Mouse (Mus musculus): ENCODE measurements around the gene Zfp655.
A peak's percentile ranks its signal among the peaks of the same experiment; 100 is the strongest.
"Not testable (repeated sequence)": the region's sequence is repeated elsewhere in the genome, so short reads cannot be mapped to it uniquely, and the experiment has no call there.

Gene Zfp655

DNA sequence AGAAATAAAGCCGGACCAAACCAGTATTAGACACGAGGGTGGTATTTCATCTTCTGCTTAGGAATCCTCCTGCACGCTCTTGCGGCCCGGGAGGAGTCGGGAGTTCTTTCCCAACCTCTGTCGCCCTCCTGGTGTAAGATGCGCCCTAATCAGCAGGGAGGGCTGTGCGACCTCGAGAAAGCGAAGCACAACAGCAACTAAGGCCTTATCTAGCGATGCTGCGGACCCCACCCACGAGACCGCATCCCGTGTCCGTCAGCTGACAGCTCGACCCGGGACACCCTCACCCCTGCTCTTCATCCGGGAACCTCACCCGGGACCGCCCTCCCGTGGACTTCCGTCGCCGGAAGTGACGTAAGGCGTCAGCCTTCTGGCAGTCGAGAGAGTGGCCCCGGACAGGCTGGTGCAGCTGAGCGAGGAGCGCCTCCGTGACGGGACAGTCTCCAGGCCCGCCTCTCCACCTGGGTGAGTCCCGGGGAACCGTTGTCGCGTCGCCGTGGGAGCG is at the start of gene Zfp655:
Gene Zfp655, plus strand, starts transcription at position 349 of the 505 bp plus-strand sequence.
- DNase-seq (ENCODE audit: extremely low spot score, low read depth, low spot score) = peak; percentile 83

DNA sequence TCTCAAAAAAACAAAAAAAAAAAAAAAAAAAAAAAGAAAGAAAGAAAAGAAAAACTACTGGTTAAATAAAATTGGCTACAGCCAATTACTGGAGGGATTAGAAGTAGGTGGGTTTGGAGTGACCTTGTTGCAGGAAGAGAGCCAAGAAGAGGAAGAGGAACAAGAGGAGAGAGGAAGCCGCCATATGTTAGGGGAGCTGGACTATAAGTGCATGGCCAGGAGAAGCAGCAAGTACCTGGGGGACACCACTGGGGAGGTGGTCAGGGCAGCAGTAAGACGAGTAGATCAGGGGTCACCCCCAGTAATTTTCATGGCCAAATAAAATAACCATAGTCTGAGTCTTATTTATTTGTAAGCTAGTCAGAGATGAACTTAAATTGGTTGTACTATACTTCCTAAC is 46.3 kb upstream of the Zfp655 start:
- no peak for DNase-seq (ENCODE audit: extremely low spot score, low read depth, low spot score)

DNA sequence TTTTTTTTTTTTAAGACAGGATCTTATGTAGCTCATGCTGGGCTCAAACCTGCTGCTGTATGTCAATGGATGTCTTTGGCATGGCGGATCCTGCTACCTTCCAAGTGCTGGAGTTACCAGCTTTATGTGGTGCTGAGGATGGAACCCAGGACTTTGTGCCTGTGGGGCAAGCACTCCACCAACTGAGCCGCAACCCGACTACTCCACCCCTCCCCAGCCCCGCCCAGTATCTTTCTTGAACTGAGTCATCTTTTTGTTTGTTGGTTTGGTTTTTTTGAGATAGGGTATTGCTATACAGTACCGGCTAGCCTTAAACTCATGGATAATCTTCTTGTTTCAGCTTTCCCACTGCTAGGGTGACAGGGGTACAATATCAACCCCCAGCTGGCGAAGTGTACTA is 42.1 kb upstream of the Zfp655 start:
- no peak for DNase-seq (ENCODE audit: extremely low spot score, low read depth, low spot score)

- DNase-seq (ENCODE audit: extremely low spot score, low read depth, low spot score) = no peak
Measured at GRCm38 (mm10) chr5:145190373-145190772, 41.1 kb upstream of the Zfp655 start.

GRCm38 (mm10) chr5:145190875-145191798 is 40.4 kb upstream of the Zfp655 start:
- no peak for DNase-seq (ENCODE audit: extremely low spot score, low read depth, low spot score)

DNA sequence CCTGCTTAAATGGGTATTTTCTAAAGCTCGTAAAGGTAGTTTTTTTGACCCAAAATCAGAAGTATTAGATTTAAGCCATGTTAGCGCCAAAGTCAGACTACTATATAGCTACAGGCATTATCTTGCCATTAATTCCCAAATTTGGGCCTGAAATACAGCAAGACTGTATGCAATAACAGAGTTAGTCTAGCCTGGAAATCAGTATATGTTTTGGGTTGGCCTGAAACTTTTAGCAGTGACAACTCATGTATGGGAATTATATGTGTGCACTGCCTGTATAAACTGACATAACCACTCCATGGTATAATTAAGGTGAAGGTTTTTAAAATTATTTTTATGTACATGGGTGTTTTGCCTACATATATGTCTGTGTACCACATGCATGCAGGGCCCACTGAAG is 39.6 kb upstream of the Zfp655 start, which contains the start of gene Atp5j2:
Gene Atp5j2, minus strand, starts transcription at position 101 of the 400 bp plus-strand sequence.
- DNase-seq (ENCODE audit: extremely low spot score, low read depth, low spot score) = no peak

DNA sequence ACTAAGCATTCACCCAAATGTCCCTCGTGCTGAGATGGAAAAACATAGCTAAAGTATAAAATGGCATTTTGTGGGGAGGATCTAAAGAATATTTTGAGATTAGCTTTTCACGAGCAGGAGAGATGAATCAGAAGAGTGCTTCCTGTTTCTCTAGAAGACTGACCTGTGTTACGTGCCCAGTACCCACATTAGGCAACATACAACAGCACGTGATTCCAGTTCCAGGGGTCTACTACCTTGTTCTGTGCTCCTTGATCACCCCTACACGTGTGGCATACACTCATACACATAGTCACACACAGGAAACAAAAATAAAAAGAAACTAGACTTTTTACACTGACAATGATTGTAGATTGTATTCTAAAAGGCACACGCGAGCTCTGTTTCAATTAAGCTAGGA is 31.1 kb upstream of the Zfp655 start:
- no peak for DNase-seq (ENCODE audit: extremely low spot score, low read depth, low spot score)

- DNase-seq (ENCODE audit: extremely low spot score, low read depth, low spot score) = peak; percentile 68
Measured at GRCm38 (mm10) chr5:145201321-145201991, 30.1 kb upstream of the Zfp655 start, which contains the start of gene Zkscan14. Gene Zkscan14, minus strand, starts transcription at chr5:145201868.

DNA sequence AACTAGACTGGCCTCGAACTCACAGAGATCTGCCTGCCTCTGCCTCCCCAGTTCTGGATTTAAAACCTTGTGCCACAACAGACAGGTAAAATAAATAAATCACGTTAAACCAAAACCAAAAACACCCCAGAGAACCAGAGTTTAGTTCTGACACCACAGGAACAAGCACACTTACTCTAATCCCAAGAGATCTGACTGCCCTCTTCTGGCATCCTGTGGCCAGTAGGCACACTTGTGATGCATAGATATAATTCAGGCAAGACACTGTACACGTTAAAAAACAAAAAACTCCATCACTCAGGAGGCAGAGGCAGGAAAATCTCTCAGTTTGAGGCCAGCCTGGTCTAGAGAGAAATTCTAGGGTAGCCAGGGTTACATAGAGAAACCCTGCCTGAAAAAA is 29.1 kb upstream of the Zfp655 start:
- DNase-seq (ENCODE audit: extremely low spot score, low read depth, low spot score) = no peak

- peak; percentile 93 for DNase-seq (ENCODE audit: extremely low spot score, low read depth, low spot score)
Measured at GRCm38 (mm10) chr5:145203936-145204691, 27.4 kb upstream of the Zfp655 start, which contains the start of gene Zkscan5. Gene Zkscan5, plus strand, starts transcription at chr5:145204562.

- no peak for DNase-seq (ENCODE audit: extremely low spot score, low read depth, low spot score)
Measured at GRCm38 (mm10) chr5:145205041-145205440, 26.5 kb upstream of the Zfp655 start.

GRCm38 (mm10) chr5:145207385-145207784 is 24.1 kb upstream of the Zfp655 start:
- no peak for DNase-seq (ENCODE audit: extremely low spot score, low read depth, low spot score)

DNA sequence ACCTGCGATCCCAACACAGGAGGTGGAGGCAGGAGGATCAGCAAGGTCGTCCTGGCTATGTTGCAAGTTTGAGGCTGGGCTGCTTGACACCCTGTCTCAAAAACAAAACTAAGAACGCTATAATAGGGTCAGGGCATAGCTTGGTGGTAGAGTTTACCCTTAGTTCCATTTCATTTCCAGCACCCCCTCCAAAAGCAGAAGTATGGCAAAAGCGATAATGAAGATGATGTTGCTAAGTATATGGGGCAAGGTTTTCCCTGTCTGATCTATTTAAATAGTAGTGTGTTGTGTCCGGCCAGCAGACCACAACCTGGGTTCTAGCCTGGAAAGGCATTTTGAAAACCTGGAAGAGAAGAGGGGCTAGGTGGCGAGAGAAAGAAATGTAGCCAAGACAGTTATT is 23.6 kb upstream of the Zfp655 start:
- DNase-seq (ENCODE audit: extremely low spot score, low read depth, low spot score) = no peak

- not testable (repeated sequence) for DNase-seq (ENCODE audit: extremely low spot score, low read depth, low spot score)
Measured at GRCm38 (mm10) chr5:145208391-145208790, 23.1 kb upstream of the Zfp655 start.

DNA sequence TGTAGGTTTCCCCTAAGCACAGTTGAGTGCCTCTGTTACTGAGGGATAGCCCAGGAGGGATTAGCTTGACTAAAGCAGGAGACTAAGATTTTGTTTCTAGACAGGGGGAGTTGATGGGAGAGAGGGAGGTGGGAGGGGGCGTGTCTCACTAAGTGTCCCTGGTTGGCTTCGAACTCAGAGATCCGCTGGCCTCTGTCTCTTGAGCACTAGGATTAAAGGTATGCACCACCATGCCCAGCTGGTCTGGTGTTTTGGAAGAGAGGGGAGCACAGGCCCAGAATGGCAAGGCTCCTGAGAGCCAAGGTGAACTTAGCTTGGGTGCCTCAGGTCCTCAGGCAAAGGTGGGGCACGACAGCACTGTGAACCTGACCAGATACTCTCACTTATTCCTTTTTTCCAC is 20.2 kb upstream of the Zfp655 start:
- no peak for DNase-seq (ENCODE audit: extremely low spot score, low read depth, low spot score)

DNA sequence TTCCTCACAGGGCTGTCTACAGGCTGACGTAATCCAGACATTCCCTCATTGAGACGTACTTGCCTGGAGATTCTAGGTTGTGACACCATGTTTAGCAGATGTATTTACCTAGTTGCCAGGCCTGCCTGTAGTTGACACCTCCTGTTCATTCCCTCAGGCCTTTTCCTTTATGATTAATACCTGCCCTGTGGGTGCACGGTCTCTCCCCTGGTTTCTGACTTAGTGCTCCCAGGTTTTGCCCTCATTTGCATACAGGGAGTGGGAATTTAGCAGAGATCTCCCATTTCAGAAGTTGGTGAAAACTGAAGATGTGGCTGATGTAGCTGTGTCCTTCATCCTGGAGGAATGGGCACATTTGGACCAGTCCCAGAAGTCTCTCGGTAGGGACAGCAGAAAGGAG is 19.3 kb upstream of the Zfp655 start:
- no peak for DNase-seq (ENCODE audit: extremely low spot score, low read depth, low spot score)

GRCm38 (mm10) chr5:145213505-145213904 is 18.0 kb upstream of the Zfp655 start:
- DNase-seq (ENCODE audit: extremely low spot score, low read depth, low spot score) = no peak

DNA sequence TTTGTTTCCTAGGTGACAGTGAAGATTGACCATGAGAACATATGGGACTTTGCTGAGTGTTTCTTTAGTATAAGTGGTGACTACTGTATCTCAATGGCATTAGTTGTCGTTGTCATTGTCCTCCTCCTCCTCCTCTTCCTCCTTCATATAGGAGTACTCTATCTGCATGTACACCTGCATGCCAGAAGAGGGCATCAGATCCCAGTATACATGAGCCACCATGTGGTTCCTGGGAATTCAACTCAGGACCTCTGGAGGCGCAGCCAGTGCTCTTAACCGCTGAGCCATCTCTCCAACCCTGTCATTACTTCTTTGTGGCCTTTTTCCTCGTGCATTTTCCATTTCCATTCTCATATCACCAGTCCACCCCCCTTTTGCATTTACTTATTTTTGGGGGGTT is 16.8 kb upstream of the Zfp655 start:
- DNase-seq (ENCODE audit: extremely low spot score, low read depth, low spot score) = no peak

DNA sequence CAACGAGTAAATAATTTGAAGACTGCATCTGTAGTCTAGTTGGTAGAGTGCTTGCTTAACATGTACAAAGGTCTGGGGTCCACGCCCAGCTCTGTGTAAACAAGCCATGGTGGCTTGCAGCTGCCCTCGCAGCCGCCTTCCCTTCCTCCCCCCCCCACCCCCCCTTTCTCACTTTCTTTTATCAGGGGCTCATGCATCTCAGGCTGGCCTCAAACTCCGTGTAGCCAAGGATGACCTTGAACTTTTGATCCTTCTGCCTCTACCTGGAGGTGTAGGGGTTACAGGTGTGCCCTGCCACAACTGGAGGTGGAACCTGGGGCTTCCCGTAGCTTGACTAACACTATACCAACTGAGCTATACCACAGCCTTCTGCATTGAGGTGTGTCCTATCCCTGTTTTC is 13.8 kb upstream of the Zfp655 start:
- DNase-seq (ENCODE audit: extremely low spot score, low read depth, low spot score) = no peak

DNA sequence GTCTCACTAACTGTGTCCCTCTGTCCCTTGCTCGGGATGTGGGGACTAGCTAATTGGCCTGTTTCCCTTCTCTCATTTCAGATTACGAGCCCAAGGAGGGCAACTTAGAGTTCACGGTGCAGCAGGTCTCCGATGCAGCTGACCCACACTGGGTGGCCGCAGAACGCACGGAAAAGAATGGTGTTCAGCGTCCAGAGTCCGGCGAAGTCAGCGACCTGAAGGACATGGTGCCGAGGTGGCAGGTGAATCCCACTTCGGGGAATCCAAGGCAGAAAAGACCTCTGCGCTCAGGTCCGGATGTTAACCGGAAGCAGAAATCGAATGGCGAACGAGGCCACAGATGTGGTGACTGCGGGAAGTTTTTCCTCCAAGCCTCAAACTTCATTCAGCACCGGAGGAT is 13.3 kb upstream of the Zfp655 start:
- no peak for DNase-seq (ENCODE audit: extremely low spot score, low read depth, low spot score)

DNA sequence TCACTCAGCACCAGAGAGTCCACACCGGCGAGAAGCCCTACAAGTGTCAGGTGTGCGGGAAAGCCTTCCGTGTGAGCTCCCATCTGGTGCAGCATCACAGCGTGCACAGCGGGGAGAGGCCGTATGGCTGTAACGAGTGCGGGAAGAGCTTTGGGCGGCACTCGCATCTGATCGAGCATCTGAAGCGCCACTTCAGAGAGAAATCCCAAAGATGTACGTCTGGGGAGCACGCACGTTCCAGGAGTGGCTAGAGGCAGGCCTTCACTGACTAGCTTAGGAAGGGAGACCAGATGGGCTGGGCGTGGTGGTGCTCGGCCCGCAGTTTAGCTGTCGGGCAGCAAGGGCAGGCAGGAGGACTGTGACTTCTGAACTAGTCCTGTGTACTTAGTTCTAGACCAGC is 12.8 kb upstream of the Zfp655 start:
- no peak for DNase-seq (ENCODE audit: extremely low spot score, low read depth, low spot score)

All from hindlimb bud, embryonic 11.5 days (tissue).